Mouse (Mus musculus) liver, embryonic 14.5 days (tissue): ENCODE results near the gene Rnd2.

Experiments used
- CTCF ChIP-seq: IDR thresholded peaks from 2 replicates; pipeline ENCODE4 v1.5.1; 2016; ENCODE audit warnings: antibody characterized with exemption, low read depth, control low read depth
- EP300 ChIP-seq: IDR thresholded peaks from 2 replicates; pipeline ENCODE4 v1.6.1; 2016; ENCODE audit warnings: antibody characterized with exemption, low read depth

- TF ChIP-seq CTCF (no peak), EP300 (peak; percentile 32; the same call in 1 of the 2 replicates)
Observed at GRCm38 (mm10) chr11:101484245-101484644, 19.4 kb downstream of the Rnd2 start.
